Mouse (Mus musculus) midbrain, embryonic 11.5 days (tissue): ENCODE results near the gene Dlgap4. TPM values are rescaled to one million over a fixed set of nuclear protein-coding genes. Genes with fewer than 3 reads are reported as not detected.

Experiments
- ATAC-seq: fragments of 200-750 bp; cut with Nextera tagmentation; 2 replicates; pipeline ENCODE4 v1.8.0; 2017; ENCODE audit warnings: moderate TSS enrichment, moderate library complexity; ENCODE audit not compliant: low FRiP score
- DNase-seq: peaks from one replicate; pipeline ENCODE4 v3.0.0; 2015; ENCODE audit warnings: low spot score; ENCODE audit errors: missing footprints
- H3K27ac ChIP-seq: fragments of 300-500 bp; sonication (generic); 2 replicates; pipeline ENCODE4 v1.5.1; 2014; ENCODE audit warnings: low read depth, low read length
- H3K27me3 ChIP-seq: fragments of 300-500 bp; sonication (generic); 2 replicates; pipeline ENCODE4 v1.6.1; 2014; ENCODE audit warnings: mild to moderate bottlenecking, low read length, moderate library complexity, mixed read lengths; ENCODE audit not compliant: control insufficient read depth, insufficient read depth
- H3K36me3 ChIP-seq: fragments of 300-500 bp; sonication (generic); 2 replicates; pipeline ENCODE4 v1.6.1; 2014; ENCODE audit warnings: mild to moderate bottlenecking, low read length, moderate library complexity, mixed read lengths; ENCODE audit not compliant: control insufficient read depth, insufficient read depth
- H3K4me1 ChIP-seq: fragments of 300-500 bp; sonication (generic); 2 replicates; pipeline ENCODE4 v1.6.1; 2014; ENCODE audit warnings: low read length; ENCODE audit not compliant: control insufficient read depth, insufficient read depth
- H3K4me2 ChIP-seq: fragments of 300-500 bp; sonication (generic); 2 replicates; pipeline ENCODE4 v1.6.1; 2014; ENCODE audit warnings: mild to moderate bottlenecking, moderate library complexity
- H3K4me3 ChIP-seq: fragments of 300-500 bp; sonication (generic); 2 replicates; pipeline ENCODE4 v1.5.1; 2014; ENCODE audit warnings: low read depth, low read length
- H3K9ac ChIP-seq: fragments of 300-500 bp; sonication (generic); 2 replicates; pipeline ENCODE4 v1.6.1; 2014; ENCODE audit warnings: low read length
- H3K9me3 ChIP-seq: fragments of 300-500 bp; sonication (generic); 2 replicates; pipeline ENCODE4 v1.6.1; 2016; ENCODE audit warnings: low read length; ENCODE audit not compliant: control insufficient read depth
- WGBS: fragments of 180-500 bp; shearing (Covaris S2); extraction: QIAGEN DNeasy Blood & Tissue Kit; methylation state at CpG from one replicate; pipeline ENCODE4 v1.1.7; 2014; 5-methylcytosine and 5-hydroxymethylcytosine counted together
- polyA plus RNA-seq: library from polyadenylated mRNA; unstranded; fragments of >200 nt; fragmentation: Nextera tagmentation; extraction: Ambion mirVana; gene quantifications from 2 replicates; pipeline ENCODE4 v1.2.1, GENCODE M21; 2014

Gene Dlgap4
- polyA plus RNA-seq, 1 experiment from 2014 or later, result 127 TPM

DNA sequence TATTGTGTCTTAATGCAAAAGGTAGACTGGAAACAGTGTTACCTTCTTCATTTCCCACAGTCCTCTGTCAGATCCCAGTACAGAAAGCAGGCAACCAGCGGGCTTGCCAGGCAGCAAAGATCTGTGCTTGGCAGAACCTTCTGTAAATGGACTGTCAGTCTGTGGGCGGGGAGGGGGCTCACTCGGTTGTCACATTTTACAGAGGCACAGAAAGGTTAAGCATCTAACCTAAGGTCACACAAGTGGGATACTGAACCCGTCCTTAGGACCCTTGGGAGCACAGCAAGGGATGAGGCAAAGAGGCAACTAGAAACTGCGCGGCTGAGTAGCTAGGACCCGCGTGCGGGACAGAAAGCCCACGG lies 106.8 kb downstream of the Dlgap4 start:
- DNase-seq, result no peak
- ATAC-seq, result no peak; the same call in 1 of the 2 replicates
- H3K4me1 ChIP-seq, result peaks cover 33% of the 10 kb centered on the region

DNA sequence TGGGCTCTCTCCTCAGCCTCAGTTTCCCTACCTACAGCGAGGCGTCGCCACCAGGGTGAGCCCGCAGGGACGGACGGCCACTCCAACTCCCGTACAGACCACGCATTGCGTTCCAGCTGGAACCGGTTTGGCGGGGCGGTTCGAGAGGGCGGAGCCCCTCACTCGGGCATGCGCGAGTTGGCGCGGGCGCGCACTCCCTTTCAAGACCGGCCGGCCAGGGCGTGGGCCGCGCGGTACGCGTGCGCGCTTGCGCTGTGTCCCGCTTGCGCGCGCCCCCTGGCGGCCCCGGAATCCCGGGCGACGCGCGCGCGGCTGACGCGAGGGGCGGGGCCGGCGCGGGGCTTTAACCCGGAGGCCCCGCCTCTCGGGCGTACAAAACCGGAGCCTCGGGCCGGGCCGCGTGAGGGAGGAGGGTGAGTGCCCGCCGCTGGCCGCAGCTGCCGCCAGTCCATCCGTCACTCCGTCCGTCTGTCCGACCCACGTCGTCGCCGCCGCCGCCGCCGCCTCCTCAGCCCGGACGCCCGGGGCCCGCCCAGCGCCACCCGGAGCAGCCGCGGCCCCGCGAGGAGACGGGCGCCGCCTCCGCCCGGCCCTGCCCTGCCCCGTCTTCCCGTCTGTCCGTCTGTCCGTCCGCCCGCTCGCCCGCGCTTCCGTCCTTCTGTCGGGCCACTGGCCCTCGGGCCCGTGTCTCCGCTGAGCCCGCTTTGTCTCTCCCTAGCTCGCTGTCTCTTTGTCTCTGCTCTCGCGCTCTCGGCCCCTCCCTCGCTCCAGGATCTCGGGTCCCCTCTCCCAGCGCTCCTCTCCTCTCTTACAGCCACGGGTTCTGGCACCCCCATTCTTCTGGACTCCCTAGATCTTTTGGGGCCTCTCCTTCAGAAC lies 107.4 kb downstream of the Dlgap4 start:
- H3K4me1 ChIP-seq, result peaks cover 33% of the 10 kb centered on the region
- under 1% methylated on average over 107 of the region's 114 CpGs for WGBS
- ATAC-seq (peak; percentile 94), DNase-seq (peak; percentile 100)
- no peaks in the 10 kb centered on the region for H3K9me3 ChIP-seq
- no peaks in the 10 kb centered on the region for H3K36me3 ChIP-seq
- no peaks in the 10 kb centered on the region for H3K27me3 ChIP-seq
- peak overlapping the region; percentile 97 for H3K9ac ChIP-seq
- H3K27ac ChIP-seq, result peak overlapping the region; percentile 68
- H3K4me2 ChIP-seq, result peak overlapping the region; percentile 80
- H3K4me3 ChIP-seq, result peak overlapping the region; percentile 98

More for the DNA sequence above, 106.8 kb downstream of the Dlgap4 start:
- H3K9me3 ChIP-seq, result no peaks in the 10 kb centered on the region
- peak overlapping the region; percentile 98 for H3K4me3 ChIP-seq
- no peaks in the 10 kb centered on the region for H3K27me3 ChIP-seq
- H3K9ac ChIP-seq, result peak overlapping the region; percentile 97
- no peaks in the 10 kb centered on the region for H3K36me3 ChIP-seq
- peak overlapping the region; percentile 57; the same call in 1 of the 2 replicates for H3K27ac ChIP-seq
- peak overlapping the region; percentile 80 for H3K4me2 ChIP-seq
- 2% methylated on average over 10 of the region's 10 CpGs for WGBS

DNA sequence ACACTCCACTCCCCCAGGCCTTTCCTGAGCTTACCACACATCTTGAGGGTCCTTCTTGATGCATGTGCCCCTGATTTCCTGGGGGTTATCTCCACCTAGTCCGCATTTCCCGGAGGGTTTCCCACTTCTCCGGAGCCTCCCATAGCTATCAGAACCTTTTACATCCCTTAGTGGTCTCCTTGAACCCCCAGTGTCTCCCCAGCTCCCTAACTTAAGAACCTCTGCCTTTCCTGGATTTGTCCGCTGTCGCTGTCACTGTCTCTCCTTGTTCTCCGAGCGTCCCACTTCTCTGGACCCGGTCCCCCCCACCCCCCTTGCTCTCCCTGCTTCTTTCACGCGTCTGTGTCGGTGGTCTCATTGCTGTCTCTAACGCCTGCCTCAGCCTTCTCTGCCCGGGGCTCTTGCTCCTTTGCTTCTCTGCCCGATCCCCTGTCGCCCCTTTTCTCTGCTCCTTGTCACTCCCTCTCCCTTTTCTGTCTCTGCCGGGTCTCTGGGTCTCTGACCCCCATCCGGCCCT lies 108.1 kb downstream of the Dlgap4 start:
- no peaks in the 10 kb centered on the region for H3K27me3 ChIP-seq
- H3K36me3 ChIP-seq, result no peaks in the 10 kb centered on the region
- H3K4me2 ChIP-seq, result peak overlapping the region; percentile 80
- DNase-seq (peak; percentile 96), ATAC-seq (no peak)
- 0% methylated on average over 17 of the region's 17 CpGs for WGBS
- no peaks in the 10 kb centered on the region for H3K9me3 ChIP-seq
- H3K9ac ChIP-seq, result peak overlapping the region; percentile 97
- peak overlapping the region; percentile 98 for H3K4me3 ChIP-seq
- H3K27ac ChIP-seq, result peak overlapping the region; percentile 68
- H3K4me1 ChIP-seq, result peaks cover 39% of the 10 kb centered on the region

DNA sequence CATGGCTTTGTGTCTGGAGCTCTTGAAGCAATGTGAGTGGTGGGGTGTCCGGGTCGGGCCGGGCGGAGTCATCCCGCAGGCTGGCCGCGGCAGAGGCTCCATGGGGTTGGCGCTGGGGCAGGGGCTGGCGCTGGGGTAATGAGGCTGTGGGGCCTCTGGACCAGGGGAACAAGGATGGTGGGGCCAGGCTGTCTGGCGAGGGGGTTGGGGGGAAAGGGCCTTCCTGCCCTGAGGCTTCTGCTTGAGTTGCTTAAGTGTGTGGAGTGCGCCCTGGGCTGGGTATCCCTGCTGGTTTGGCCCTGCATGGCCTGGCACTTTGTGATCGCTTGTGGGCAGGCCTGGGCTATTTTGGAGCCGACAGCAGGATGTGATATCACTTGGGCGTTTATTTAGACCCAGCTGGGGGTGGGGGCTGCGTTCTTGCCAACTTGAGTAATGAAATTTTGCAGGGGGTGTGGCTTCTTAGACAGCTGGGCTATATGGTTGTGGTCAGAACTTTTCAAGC lies 108.6 kb downstream of the Dlgap4 start:
- peak overlapping the region; percentile 80 for H3K4me2 ChIP-seq
- 2% methylated on average over 15 of the region's 15 CpGs for WGBS
- ATAC-seq (peak; percentile 25; the same call in 1 of the 2 replicates), DNase-seq (peak; percentile 89)
- H3K9ac ChIP-seq, result peak overlapping the region; percentile 97
- H3K27me3 ChIP-seq, result no peaks in the 10 kb centered on the region
- H3K27ac ChIP-seq, result no peak overlapping the region; the same call in 1 of the 2 replicates
- peak overlapping the region; percentile 98 for H3K4me3 ChIP-seq
- no peaks in the 10 kb centered on the region for H3K9me3 ChIP-seq
- peaks cover 39% of the 10 kb centered on the region for H3K4me1 ChIP-seq
- H3K36me3 ChIP-seq, result no peaks in the 10 kb centered on the region

DNA sequence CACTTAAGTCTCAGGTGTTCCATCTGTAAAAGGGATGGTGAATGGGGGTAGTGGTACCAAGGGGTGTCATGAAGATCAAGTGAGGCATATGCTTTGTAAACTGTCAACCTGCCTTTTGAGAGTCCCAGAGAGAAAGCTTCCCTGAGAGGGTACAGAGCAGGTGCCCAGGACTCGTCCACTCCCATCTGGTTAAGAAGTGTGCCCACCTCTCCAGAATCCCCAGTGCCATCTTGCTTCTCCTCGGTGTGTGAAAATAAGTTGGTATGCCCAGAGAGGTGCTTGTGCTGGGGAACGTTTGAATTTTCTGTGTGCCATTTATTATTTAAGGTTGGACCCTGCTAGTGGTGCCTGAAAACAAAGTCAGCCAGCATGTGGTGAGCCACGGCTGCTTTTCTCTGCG lies 109.2 kb downstream of the Dlgap4 start:
- Histone ChIP-seq H3K4me1 (peaks cover 34% of the 10 kb centered on the region), H3K9ac (peak overlapping the region; percentile 38)
- no peak for DNase-seq

DNA sequence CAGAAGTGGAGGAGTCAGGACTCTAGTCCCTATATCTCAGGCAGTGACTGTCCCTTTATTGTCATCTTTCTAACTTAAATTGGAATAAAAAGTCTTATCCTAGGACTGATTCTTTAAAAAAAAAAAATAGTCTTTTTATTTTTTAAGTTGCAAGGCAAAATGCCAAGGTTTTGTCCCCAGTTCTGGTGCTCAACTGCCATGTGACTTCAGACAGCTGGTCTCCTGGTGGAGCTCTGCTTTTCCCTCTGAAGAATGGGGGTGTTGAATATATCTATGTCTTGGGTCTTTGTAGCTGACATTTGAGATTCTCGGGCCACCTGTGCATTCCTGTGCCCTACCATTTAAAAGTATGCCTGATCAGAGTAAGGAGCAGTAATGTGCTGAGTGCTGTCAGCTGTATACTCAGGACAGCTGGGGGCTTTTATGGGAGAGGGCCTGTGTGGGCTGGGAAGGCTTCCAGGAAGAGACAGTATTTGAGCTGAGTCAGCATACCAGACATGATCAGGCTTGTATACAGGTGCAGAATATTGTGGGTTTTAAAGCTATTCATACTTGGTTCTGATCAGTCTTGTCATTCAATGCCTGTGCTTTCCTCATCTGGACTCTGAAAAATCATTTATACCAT lies 110.5 kb downstream of the Dlgap4 start:
- WGBS, result 86% methylated on average over 1 of the region's 1 CpGs
- Histone ChIP-seq H3K9ac (no peak overlapping the region), H3K36me3 (no peaks in the 10 kb centered on the region), H3K27ac (no peak overlapping the region), H3K27me3 (no peaks in the 10 kb centered on the region), H3K4me2 (no peak overlapping the region), H3K4me3 (no peak overlapping the region), H3K9me3 (no peaks in the 10 kb centered on the region), H3K4me1 (peaks cover 34% of the 10 kb centered on the region)
- ATAC-seq, result no peak
- DNase-seq, result no peak

More for the DNA sequence above, 109.2 kb downstream of the Dlgap4 start:
- no peak for ATAC-seq
- Histone ChIP-seq H3K9me3 (no peaks in the 10 kb centered on the region), H3K27ac (no peak overlapping the region), H3K4me2 (peak overlapping the region; percentile 80), H3K4me3 (peak overlapping the region; percentile 98), H3K27me3 (no peaks in the 10 kb centered on the region), H3K36me3 (no peaks in the 10 kb centered on the region)
- WGBS, result 57% methylated on average over 5 of the region's 5 CpGs

DNA sequence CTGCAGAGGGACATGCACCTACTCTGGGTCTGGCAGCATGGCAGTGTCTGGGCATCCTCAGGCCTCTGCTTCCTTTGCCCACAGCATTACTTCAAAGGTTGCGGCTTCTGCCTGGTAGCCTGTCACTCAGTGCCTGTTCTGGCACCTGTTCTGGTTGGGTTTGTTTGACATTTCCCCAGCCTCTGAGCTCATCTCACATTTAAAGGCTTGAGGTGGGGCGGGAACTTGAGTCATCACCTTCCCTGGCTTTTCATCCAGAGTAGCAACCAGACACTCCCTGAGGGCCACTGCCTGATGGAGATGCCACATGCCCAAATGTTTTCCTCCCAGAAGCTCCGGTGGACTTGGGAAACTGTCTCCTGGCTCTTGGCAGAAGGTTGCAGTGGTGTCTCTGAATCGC lies 111.4 kb downstream of the Dlgap4 start:
- H3K36me3 ChIP-seq, result no peaks in the 10 kb centered on the region; the same call in 1 of the 2 replicates
- WGBS, result 84% methylated on average over 4 of the region's 4 CpGs
- DNase-seq, result no peak
- H3K27ac ChIP-seq, result no peak overlapping the region
- no peak for ATAC-seq
- no peaks in the 10 kb centered on the region for H3K27me3 ChIP-seq
- H3K9me3 ChIP-seq, result no peaks in the 10 kb centered on the region
- no peak overlapping the region for H3K4me2 ChIP-seq
- no peak overlapping the region for H3K4me3 ChIP-seq
- H3K4me1 ChIP-seq, result peaks cover 31% of the 10 kb centered on the region
- H3K9ac ChIP-seq, result no peak overlapping the region

DNA sequence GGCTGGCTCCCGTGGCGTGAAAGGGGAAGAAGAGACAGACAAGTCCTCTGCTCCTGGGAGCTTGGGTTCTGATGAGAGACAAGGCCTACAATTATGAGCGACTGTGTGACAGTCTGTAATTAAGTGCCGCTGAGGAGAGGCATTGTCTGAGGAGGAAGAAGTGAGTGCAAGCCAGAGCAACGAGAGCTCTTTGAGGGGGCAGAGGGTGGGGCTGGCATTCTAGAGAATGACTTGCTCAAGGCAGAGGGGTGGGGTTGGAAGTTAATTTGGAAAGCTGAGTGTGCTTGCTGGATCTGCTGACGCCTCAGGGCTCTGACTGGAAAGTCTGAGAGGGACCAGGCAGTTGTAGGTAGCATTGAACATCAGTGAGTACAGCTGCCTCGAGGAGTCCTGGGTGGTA lies 112.8 kb downstream of the Dlgap4 start:
- no peak for DNase-seq
- no peak overlapping the region for H3K27ac ChIP-seq
- ATAC-seq, result no peak
- H3K9me3 ChIP-seq, result no peaks in the 10 kb centered on the region
- H3K9ac ChIP-seq, result no peak overlapping the region
- no peaks in the 10 kb centered on the region; the same call in 1 of the 2 replicates for H3K36me3 ChIP-seq
- WGBS, result 54% methylated on average over 7 of the region's 7 CpGs
- no peak overlapping the region for H3K4me2 ChIP-seq
- no peaks in the 10 kb centered on the region for H3K27me3 ChIP-seq
- peaks cover 24% of the 10 kb centered on the region for H3K4me1 ChIP-seq
- no peak overlapping the region for H3K4me3 ChIP-seq
